Comparison of ENCODE assay signal across 7 mouse cellular contexts in the genomic region with DNA sequence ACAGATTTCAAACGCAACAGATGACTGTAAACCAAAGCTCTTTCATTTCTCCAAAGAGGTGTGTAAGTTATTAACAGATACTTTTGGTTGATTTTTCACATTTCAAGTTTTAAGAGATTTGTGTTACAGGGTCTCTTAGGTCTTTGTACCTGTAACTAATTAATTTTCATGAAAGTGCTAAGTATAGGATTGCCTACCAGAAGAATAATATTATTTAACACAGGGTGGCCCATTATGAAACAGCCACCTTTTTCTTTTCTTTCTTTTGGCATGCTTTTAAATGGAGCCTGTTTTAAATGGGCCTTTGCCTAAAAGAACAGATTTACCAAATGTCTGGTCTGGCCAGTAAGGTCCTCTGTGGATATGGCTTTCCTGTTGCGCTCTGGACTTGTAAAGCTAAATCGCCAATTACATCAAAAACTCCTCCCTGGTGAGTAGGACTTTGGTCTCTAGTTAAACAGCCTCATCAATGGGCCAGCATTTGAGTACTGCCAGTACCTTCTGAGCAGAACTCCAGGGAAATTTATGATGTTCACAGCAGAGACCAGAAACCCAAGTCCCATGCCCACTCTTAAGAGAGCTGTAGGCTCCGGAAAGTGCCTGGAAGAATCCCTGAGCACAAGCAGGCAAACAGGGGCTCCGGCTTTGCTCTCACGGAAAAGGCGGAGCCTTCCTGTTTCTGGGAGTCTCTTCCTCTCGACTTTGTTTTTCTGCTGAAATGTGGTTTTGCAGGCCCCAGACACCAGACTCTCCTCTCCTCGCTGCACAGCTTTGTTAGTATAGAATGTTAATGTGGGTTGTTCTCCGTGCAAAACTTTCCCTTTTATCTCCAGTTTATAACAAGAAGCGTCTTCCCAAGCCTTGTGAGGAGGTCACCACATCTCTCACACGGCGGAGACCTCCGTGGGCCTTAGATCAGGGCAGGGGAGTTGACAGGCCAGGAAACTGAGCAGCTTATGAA. TPM values are rescaled to one million over a fixed set of nuclear protein-coding genes. Genes with fewer than 3 reads are reported as not detected.
A peak's percentile ranks its signal among the peaks of the same experiment; 100 is the strongest.
DNase-seq lines count a peak whose midpoint lies in the region; TF ChIP-seq lines count a peak whose summit lies in the region.

No protein-coding gene starts in this region.

- peak; percentile 29 for DNase-seq in embryonic facial prominence, embryonic 10.5 days (ENCODE audit: low spot score)
- peak; percentile 78 for DNase-seq in heart, adult 8-10 months (ENCODE audit: low spot score)
- DNase-seq in kidney, adult 2 months, result peak; percentile 63
- peak; percentile 34 for DNase-seq in lung, adult 2 months
- peak; percentile 47 for DNase-seq in thymus, postnatal 4 days
- DNase-seq in cerebellum, adult 18-20 months, result no peak
- DNase-seq in Muller cell, postnatal 12 days (ENCODE audit: inconsistent ontology term), result no peak

- H3K4me3 ChIP-seq in embryonic facial prominence, embryonic 10.5 days, result no peak overlapping the region
- no peak overlapping the region for H3K4me3 ChIP-seq in kidney, adult 2 months (ENCODE audit: insufficient read depth, low read depth, low read length)
- H3K4me3 ChIP-seq in lung, adult 2 months (replicated peaks; ENCODE audit: extremely low read depth, low read depth, low read length), result no peak overlapping the region

- H3K27ac ChIP-seq in embryonic facial prominence, embryonic 10.5 days (replicated peaks), result peak overlapping the region; percentile 73
- H3K27ac ChIP-seq in kidney, adult 2 months (ENCODE audit: insufficient read depth, low read depth, low read length), result peak overlapping the region; percentile 92

- 43% methylated on average over 14 of the region's 14 CpGs for whole genome bisulfite sequencing in embryonic facial prominence, embryonic 10.5 days
- WGBS in kidney, adult 2 months, result 55% methylated on average over 14 of the region's 14 CpGs
- WGBS in lung, adult 2 months, result 36% methylated on average over 14 of the region's 14 CpGs

- TF ChIP-seq CTCF in kidney, adult 2 months (conservative IDR thresholded peaks at IDR 0.05; ENCODE audit: insufficient read depth, insufficient read length, low read depth, low read length), result no peak
- TF ChIP-seq CTCF in lung, adult 2 months (IDR thresholded peaks at IDR 0.05; ENCODE audit: insufficient read depth, low read length), result no peak

- peaks cover 70% of the 10 kb centered on the region for H3K4me1 ChIP-seq in embryonic facial prominence, embryonic 10.5 days
- peaks cover 6% of the 10 kb centered on the region; the same call in 1 of the 2 replicates for H3K4me1 ChIP-seq in kidney, adult 2 months (ENCODE audit: control insufficient read depth, insufficient read depth, low read length)
- H3K4me1 ChIP-seq in lung, adult 2 months (ENCODE audit: control insufficient read depth, insufficient read depth, low read length), result peaks cover 13% of the 10 kb centered on the region

- H3K36me3 ChIP-seq in embryonic facial prominence, embryonic 10.5 days (replicated peaks), result peaks cover 8% of the 10 kb centered on the region
- H3K36me3 ChIP-seq in kidney, adult 2 months (ENCODE audit: control insufficient read depth, insufficient read depth, low read length), result no peaks in the 10 kb centered on the region; the same call in 1 of the 2 replicates

- H3K27me3 ChIP-seq in embryonic facial prominence, embryonic 10.5 days (replicated peaks; ENCODE audit: low read depth, poor library complexity, severe bottlenecking), result no peaks in the 10 kb centered on the region
- no peaks in the 10 kb centered on the region for H3K27me3 ChIP-seq in kidney, adult 2 months (replicated peaks; ENCODE audit: control insufficient read depth, insufficient read depth, low read length)

- no peak for TF ChIP-seq POLR2A in kidney, adult 2 months (IDR thresholded peaks at IDR 0.05; ENCODE audit: low read depth, low read length)
- TF ChIP-seq POLR2A in lung, adult 2 months (IDR thresholded peaks at IDR 0.05; ENCODE audit: borderline replicate concordance, extremely low read depth, low read depth, low read length), result peak; percentile 49; the same call in 1 of the 2 replicates

- no peaks in the 10 kb centered on the region for H3K9me3 ChIP-seq in embryonic facial prominence, embryonic 10.5 days

RNA-seq across cellular contexts. Expression of gene Slc38a6, which starts 55.4 kb away (rescaled TPM):
- polyA plus RNA-seq in embryonic facial prominence, embryonic 10.5 days (2016; fragmentation: Nextera tagmentation; extraction: Ambion mirVana), result 8.9 and 10.0 TPM in 2 replicates
- 1 to 10 TPM; 3.2 to 5.8 (median 4.5) TPM for total RNA-seq in heart, adult 8-10 months (2022)
- polyA plus RNA-seq in kidney, adult 2 months (2012; rRNA removed), result 15.1 and 17.7 TPM in 2 replicates
- 17.5 and 24.9 TPM in 2 replicates for polyA plus RNA-seq in lung, adult 2 months (2012; rRNA removed)

RNA-seq across cellular contexts. Expression of gene Trmt5, which starts 55.5 kb away (rescaled TPM):
- 19.8 and 21.0 TPM in 2 replicates for polyA plus RNA-seq in embryonic facial prominence, embryonic 10.5 days (2016; fragmentation: Nextera tagmentation; extraction: Ambion mirVana)
- 10 to 100 TPM; 39.5 to 63.8 (median 49.1) TPM for total RNA-seq in heart, adult 8-10 months (2022)
- 4.8 and 6.1 TPM in 2 replicates for polyA plus RNA-seq in kidney, adult 2 months (2012; rRNA removed)
- 2.0 and 4.0 TPM in 2 replicates for polyA plus RNA-seq in lung, adult 2 months (2012; rRNA removed)

Comparison
In these comparisons a context has a peak if more than half of its experiments do, and no peak if none do; other contexts are left out.
1. DNase-seq: peak in embryonic facial prominence, embryonic 10.5 days (single experiment), heart, adult 8-10 months (single experiment), kidney, adult 2 months (single experiment), lung, adult 2 months (single experiment) and thymus, postnatal 4 days (single experiment); none in cerebellum, adult 18-20 months (0 of 2) and Muller cell, postnatal 12 days (single experiment).